9 mouse cellular contexts compared by ENCODE assay signal in genomic region chr7:30353279-30353822, GRCm38 (mm10). TPM values are rescaled to one million over a fixed set of nuclear protein-coding genes. Genes with fewer than 3 reads are reported as not detected.
DNase-seq lines count a peak whose midpoint lies in the region; ATAC-seq and TF ChIP-seq lines count a peak whose summit lies in the region.
"Had no signal": no experiment of that assay in that cellular context is flagged by ENCODE, and none has a peak within 500 bp of the region (broad histone marks: within the 10 kb centered on the region; RNA-seq: fewer than 3 reads in every experiment).

No protein-coding gene starts in this region.

- H3K9me3 ChIP-seq in forebrain, embryonic 10.5 days, result no peaks in the 10 kb centered on the region
- no peaks in the 10 kb centered on the region for H3K9me3 ChIP-seq in hindbrain, embryonic 15.5 days
- no peaks in the 10 kb centered on the region for H3K9me3 ChIP-seq in midbrain, embryonic 13.5 days
- H3K9me3 ChIP-seq: stomach, embryonic 15.5 days had no signal

- no peak overlapping the region for H3K4me2 ChIP-seq in hindbrain, embryonic 15.5 days
- H3K4me2 ChIP-seq in midbrain, embryonic 13.5 days (replicated peaks), result no peak overlapping the region
- H3K4me2 ChIP-seq: stomach, embryonic 15.5 days had no signal

- TF ChIP-seq POLR2A in bone marrow, adult 2 months (IDR thresholded peaks at IDR 0.05; ENCODE audit: borderline replicate concordance, control insufficient read depth, low read depth, low read length), result no peak

- H3K27me3 ChIP-seq in forebrain, embryonic 10.5 days (ENCODE audit: poor library complexity, severe bottlenecking), result peaks cover 20% of the 10 kb centered on the region
- H3K27me3 ChIP-seq in hindbrain, embryonic 15.5 days, result peaks cover 13% of the 10 kb centered on the region
- peaks cover 26% of the 10 kb centered on the region for H3K27me3 ChIP-seq in midbrain, embryonic 13.5 days
- no peaks in the 10 kb centered on the region; the same call in 1 of the 2 replicates for H3K27me3 ChIP-seq in splenic B cell, adult 2 months (ENCODE audit: control insufficient read depth, insufficient read depth, low read length, poor library complexity, severe bottlenecking)

- peak; percentile 71 for TF ChIP-seq CTCF in bone marrow, adult 2 months (IDR thresholded peaks at IDR 0.05; ENCODE audit: control insufficient read depth, insufficient read depth, low read length)

- intact Hi-C loops in left cerebral cortex, postnatal 10 days (cut with DNase I), result no loop called here

- DNase-seq in right cerebral cortex, adult 18-20 months, result peak; percentile 62
- DNase-seq in right cerebral cortex, postnatal 25 days, result no peak
- peak; percentile 47 for DNase-seq in forebrain, embryonic 10.5 days (ENCODE audit: extremely low spot score, low spot score)
- DNase-seq in left cerebral cortex, postnatal 10 days (ENCODE audit: extremely low spot score in 1 of 2, low spot score in 2 of 2), result peak; percentile 51 to 60
- peak; percentile 79 for DNase-seq in splenic B cell, adult 2 months (ENCODE audit: low read depth, low spot score)

- H3K27ac ChIP-seq in bone marrow, adult 2 months (ENCODE audit: control insufficient read depth, insufficient read depth, low read depth, low read length, poor library complexity), result no peak overlapping the region
- H3K27ac ChIP-seq in forebrain, embryonic 10.5 days, result no peak overlapping the region
- H3K27ac ChIP-seq in hindbrain, embryonic 15.5 days (replicated peaks), result no peak overlapping the region
- H3K27ac ChIP-seq in midbrain, embryonic 13.5 days, result no peak overlapping the region
- H3K27ac ChIP-seq: stomach, embryonic 15.5 days had no signal

- H3K9ac ChIP-seq in hindbrain, embryonic 15.5 days, result no peak overlapping the region
- H3K9ac ChIP-seq in midbrain, embryonic 13.5 days (replicated peaks), result no peak overlapping the region
- H3K9ac ChIP-seq: stomach, embryonic 15.5 days had no signal

- peaks cover 19% of the 10 kb centered on the region for H3K36me3 ChIP-seq in forebrain, embryonic 10.5 days (replicated peaks)
- H3K36me3 ChIP-seq in hindbrain, embryonic 15.5 days, result peaks cover 12% of the 10 kb centered on the region; the same call in 1 of the 2 replicates
- peaks cover 37% of the 10 kb centered on the region for H3K36me3 ChIP-seq in midbrain, embryonic 13.5 days
- no peaks in the 10 kb centered on the region for H3K36me3 ChIP-seq in splenic B cell, adult 2 months (ENCODE audit: control insufficient read depth, insufficient read depth, low read length, poor library complexity, severe bottlenecking)
- H3K36me3 ChIP-seq: stomach, embryonic 15.5 days had no signal

- H3K4me1 ChIP-seq in bone marrow, adult 2 months (ENCODE audit: control insufficient read depth, insufficient read depth, low read length), result no peaks in the 10 kb centered on the region
- H3K4me1 ChIP-seq in forebrain, embryonic 10.5 days, result peaks cover 10% of the 10 kb centered on the region
- peaks cover 20% of the 10 kb centered on the region for H3K4me1 ChIP-seq in hindbrain, embryonic 15.5 days (replicated peaks)
- H3K4me1 ChIP-seq in midbrain, embryonic 13.5 days (replicated peaks), result peaks cover 34% of the 10 kb centered on the region
- H3K4me1 ChIP-seq: stomach, embryonic 15.5 days had no signal

- H3K4me3 ChIP-seq in bone marrow, adult 2 months (replicated peaks; ENCODE audit: control insufficient read depth, low read depth, low read length), result no peak overlapping the region
- H3K4me3 ChIP-seq in forebrain, embryonic 10.5 days, result no peak overlapping the region
- no peak overlapping the region for H3K4me3 ChIP-seq in hindbrain, embryonic 15.5 days
- H3K4me3 ChIP-seq in midbrain, embryonic 13.5 days (replicated peaks), result no peak overlapping the region
- H3K4me3 ChIP-seq: stomach, embryonic 15.5 days had no signal

- ATAC-seq in hindbrain, embryonic 15.5 days (ENCODE audit: low FRiP score, low read depth), result 0 out of 2 replicates have a peak, but pooled peaks have one; percentile 40
- ATAC-seq in midbrain, embryonic 13.5 days, result peak; percentile 62; the same call in 1 of the 2 replicates

- WGBS in bone marrow, adult 2 months, result 13% methylated on average over 6 of the region's 6 CpGs
- 23% methylated on average over 6 of the region's 6 CpGs for WGBS in forebrain, embryonic 10.5 days
- WGBS in hindbrain, embryonic 15.5 days, result 16% methylated on average over 6 of the region's 6 CpGs
- WGBS in midbrain, embryonic 13.5 days, result 19% methylated on average over 6 of the region's 6 CpGs

RNA-seq across cellular contexts. Expression of gene Lrfn3, which starts 9.2 kb away (rescaled TPM):
- 0.45 and 0.70 TPM in 2 replicates for polyA plus RNA-seq in bone marrow, adult 2 months (2011; ENCODE audit: insufficient read depth, insufficient read length, low replicate concordance, missing spikeins)
- polyA plus RNA-seq in forebrain, embryonic 10.5 days (2016; fragmentation: Nextera tagmentation; extraction: Ambion mirVana), result 5.3 and 5.6 TPM in 2 replicates
- polyA plus RNA-seq in hindbrain, embryonic 15.5 days (2015; fragmentation: Nextera tagmentation; extraction: Ambion mirVana), result 14.3 and 15.7 TPM in 2 replicates
- 10 to 100 TPM; 48.1 to 48.2 TPM for total RNA-seq in left cerebral cortex, postnatal 10 days (2021)
- 11.4 and 13.0 TPM in 2 replicates for polyA plus RNA-seq in midbrain, embryonic 13.5 days (2015; fragmentation: Nextera tagmentation; extraction: Ambion mirVana)

RNA-seq across cellular contexts. Expression of gene Sdhaf1, which starts 29.7 kb away (rescaled TPM):
- polyA plus RNA-seq in bone marrow, adult 2 months (2011; ENCODE audit: insufficient read depth, insufficient read length, low replicate concordance, missing spikeins), result 6.3 and 10.1 TPM in 2 replicates
- polyA plus RNA-seq in forebrain, embryonic 10.5 days (2016; fragmentation: Nextera tagmentation; extraction: Ambion mirVana), result 17.3 and 19.5 TPM in 2 replicates
- 16.2 and 17.3 TPM in 2 replicates for polyA plus RNA-seq in hindbrain, embryonic 15.5 days (2015; fragmentation: Nextera tagmentation; extraction: Ambion mirVana)
- 1 to 10 TPM; 7.8 to 8.2 TPM for total RNA-seq in left cerebral cortex, postnatal 10 days (2021)
- polyA plus RNA-seq in midbrain, embryonic 13.5 days (2015; fragmentation: Nextera tagmentation; extraction: Ambion mirVana), result 21.2 and 23.6 TPM in 2 replicates

RNA-seq across cellular contexts. Expression of gene E130208F15Rik, which starts 31.8 kb away (rescaled TPM):
- polyA plus RNA-seq in bone marrow, adult 2 months (2011; ENCODE audit: insufficient read depth, insufficient read length, low replicate concordance, missing spikeins), result 0.56 TPM in 1 of 2 replicates, not detected in the other
- 3.0 and 3.2 TPM in 2 replicates for polyA plus RNA-seq in forebrain, embryonic 10.5 days (2016; fragmentation: Nextera tagmentation; extraction: Ambion mirVana)
- 0.98 TPM in 1 of 2 replicates, not detected in the other for polyA plus RNA-seq in hindbrain, embryonic 15.5 days (2015; fragmentation: Nextera tagmentation; extraction: Ambion mirVana)
- under 1 TPM; 0.45 to 0.67 TPM for total RNA-seq in left cerebral cortex, postnatal 10 days (2021)
- not detected in 2 replicates for polyA plus RNA-seq in midbrain, embryonic 13.5 days (2015; fragmentation: Nextera tagmentation; extraction: Ambion mirVana)

RNA-seq across cellular contexts. Expression of gene Syne4, which starts 38.7 kb away (rescaled TPM):
- 1.3 and 8.9 TPM in 2 replicates for polyA plus RNA-seq in bone marrow, adult 2 months (2011; ENCODE audit: insufficient read depth, insufficient read length, low replicate concordance, missing spikeins)
- polyA plus RNA-seq in forebrain, embryonic 10.5 days (2016; fragmentation: Nextera tagmentation; extraction: Ambion mirVana), result 29.8 and 32.8 TPM in 2 replicates
- polyA plus RNA-seq in hindbrain, embryonic 15.5 days (2015; fragmentation: Nextera tagmentation; extraction: Ambion mirVana), result 17.1 and 19.1 TPM in 2 replicates
- total RNA-seq in left cerebral cortex, postnatal 10 days (2021), result 1 to 10 TPM; 5.4 to 7.5 TPM
- 10.8 and 11.7 TPM in 2 replicates for polyA plus RNA-seq in midbrain, embryonic 13.5 days (2015; fragmentation: Nextera tagmentation; extraction: Ambion mirVana)

RNA-seq across cellular contexts. Expression of gene Alkbh6, which starts 44.8 kb away (rescaled TPM):
- 11.7 and 23.3 TPM in 2 replicates for polyA plus RNA-seq in bone marrow, adult 2 months (2011; ENCODE audit: insufficient read depth, insufficient read length, low replicate concordance, missing spikeins)
- polyA plus RNA-seq in forebrain, embryonic 10.5 days (2016; fragmentation: Nextera tagmentation; extraction: Ambion mirVana), result 82.3 and 90.2 TPM in 2 replicates
- 121 and 135 TPM in 2 replicates for polyA plus RNA-seq in hindbrain, embryonic 15.5 days (2015; fragmentation: Nextera tagmentation; extraction: Ambion mirVana)
- total RNA-seq in left cerebral cortex, postnatal 10 days (2021), result 10 to 100 TPM; 45.9 to 47.5 TPM
- polyA plus RNA-seq in midbrain, embryonic 13.5 days (2015; fragmentation: Nextera tagmentation; extraction: Ambion mirVana), result 128 and 132 TPM in 2 replicates
